Mouse (Mus musculus) gastrocnemius, postnatal 25 days (tissue): ENCODE data around the gene Iqsec1. TPM values are rescaled to one million over a fixed set of nuclear protein-coding genes. Genes with fewer than 3 reads are reported as not detected.

Experiments used
- DNase-seq: peaks from one replicate; pipeline ENCODE4 v3.0.0; 2022
- total RNA-seq, 2 experiments: library from RNA; stranded (reverse); gene quantifications; 1 replicate in 1 of 2; 2 replicates in 1 of 2; pipeline ENCODE4 v1.2.3; 2021

Gene Iqsec1
- total RNA-seq, 2 experiments from 2014 or later, result 57.7 to 63.6 TPM

GRCm38 (mm10) chr6:90889356-90890285, 98.9 kb downstream of the Iqsec1 start:
- DNase-seq, result no peak

GRCm38 (mm10) chr6:90887024-90887775, 101.3 kb downstream of the Iqsec1 start:
- no peak for DNase-seq

GRCm38 (mm10) chr6:90885626-90886025, 102.9 kb downstream of the Iqsec1 start:
- DNase-seq, result no peak

- DNase-seq, result no peak
These were observed 103.9 kb downstream of the Iqsec1 start for GRCm38 (mm10) chr6:90884631-90885030.

GRCm38 (mm10) chr6:90880975-90881374, 107.5 kb downstream of the Iqsec1 start:
- DNase-seq, result no peak

- DNase-seq, result no peak
These were observed 108.1 kb downstream of the Iqsec1 start for GRCm38 (mm10) chr6:90880404-90880803.

GRCm38 (mm10) chr6:90871581-90871980, 116.9 kb downstream of the Iqsec1 start:
- DNase-seq, result no peak

- no peak for DNase-seq
These were observed 120.5 kb downstream of the Iqsec1 start for GRCm38 (mm10) chr6:90868033-90868432.

GRCm38 (mm10) chr6:90861370-90861769, 127.1 kb downstream of the Iqsec1 start:
- no peak for DNase-seq

- DNase-seq, result no peak
These were observed 130.6 kb downstream of the Iqsec1 start for GRCm38 (mm10) chr6:90857844-90858243.

- no peak for DNase-seq
These were observed 136.1 kb downstream of the Iqsec1 start for GRCm38 (mm10) chr6:90852360-90852759.

- no peak for DNase-seq
These were observed 140.4 kb downstream of the Iqsec1 start for GRCm38 (mm10) chr6:90848068-90848467.

GRCm38 (mm10) chr6:90847523-90847922, 141.0 kb downstream of the Iqsec1 start:
- no peak for DNase-seq

- no peak for DNase-seq
These were observed 148.5 kb downstream of the Iqsec1 start for GRCm38 (mm10) chr6:90839972-90840371.

- DNase-seq, result no peak
These were observed 151.7 kb downstream of the Iqsec1 start for GRCm38 (mm10) chr6:90836749-90837148.

- DNase-seq, result no peak
These were observed 158.9 kb downstream of the Iqsec1 start for GRCm38 (mm10) chr6:90829536-90829935.

- DNase-seq, result no peak
These were observed 163.4 kb downstream of the Iqsec1 start for GRCm38 (mm10) chr6:90825063-90825462.

GRCm38 (mm10) chr6:90823322-90823721, 165.2 kb downstream of the Iqsec1 start:
- no peak for DNase-seq

- DNase-seq, result no peak
These were observed 166.4 kb downstream of the Iqsec1 start for GRCm38 (mm10) chr6:90821916-90822602.

GRCm38 (mm10) chr6:90819880-90820279, 168.6 kb downstream of the Iqsec1 start:
- DNase-seq, result no peak

GRCm38 (mm10) chr6:90818956-90819355, 169.5 kb downstream of the Iqsec1 start:
- DNase-seq, result no peak

- DNase-seq, result no peak
These were observed 171.9 kb downstream of the Iqsec1 start for GRCm38 (mm10) chr6:90816551-90816950.

GRCm38 (mm10) chr6:90815341-90815740, 173.1 kb downstream of the Iqsec1 start:
- DNase-seq, result no peak
